Mouse (Mus musculus) cerebellum, adult 8-10 months (tissue): Measurements from ENCODE around the gene 9530077C05Rik.
"Not testable (repeated sequence)": the region's sequence is repeated elsewhere in the genome, so short reads cannot be mapped to it uniquely, and the experiment has no call there.

Experiments
- DNase-seq: peaks from one replicate; pipeline ENCODE4 v3.0.0; 2022

Gene 9530077C05Rik

GRCm38 (mm10) chr9:22411002-22411857 lies at the start of gene 9530077C05Rik:
9530077C05Rik (plus strand) TSS chr9:22411513.
- DNase-seq = peak; percentile 97

DNA sequence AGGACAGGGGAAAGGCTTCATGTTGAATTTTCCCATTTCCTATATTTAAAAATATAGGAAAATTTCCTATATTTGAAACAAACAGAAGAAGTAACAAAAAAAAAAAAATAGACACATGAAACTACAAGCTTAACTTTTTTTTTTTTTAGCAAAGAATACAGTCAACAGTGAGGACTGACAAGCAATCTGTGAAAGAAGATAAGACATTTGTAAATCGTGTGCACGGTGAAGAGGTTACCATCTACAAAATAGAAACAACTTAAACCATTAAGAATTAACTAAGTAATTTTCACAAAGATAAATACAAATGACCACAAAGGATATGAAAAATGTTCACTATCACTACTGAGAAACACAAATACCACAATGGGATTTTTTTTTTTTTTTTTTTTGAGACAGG lies 45.1 kb upstream of the 9530077C05Rik start:
- no peak for DNase-seq

GRCm38 (mm10) chr9:22366621-22367020 lies 44.7 kb upstream of the 9530077C05Rik start:
- DNase-seq = no peak

DNA sequence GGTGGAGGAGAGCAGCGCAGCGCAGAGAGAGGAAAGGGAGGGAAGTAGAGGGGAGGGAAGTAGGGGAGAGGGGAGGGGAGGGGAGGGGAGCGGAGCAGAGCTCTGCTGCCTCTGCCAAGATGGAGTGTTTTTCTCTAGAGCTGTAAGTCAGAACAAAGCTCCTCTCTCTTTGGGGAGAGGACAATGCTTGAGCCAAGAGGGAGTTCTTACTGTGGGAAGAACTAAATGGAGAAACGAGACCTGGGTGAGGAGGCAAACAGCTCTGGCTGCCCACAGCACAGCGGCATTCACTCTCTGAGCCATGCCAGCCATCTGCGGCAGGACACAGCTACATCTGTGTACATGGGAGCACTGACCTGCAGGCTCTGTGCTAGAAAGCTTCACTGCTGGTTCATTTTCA lies 43.3 kb upstream of the 9530077C05Rik start:
- DNase-seq = no peak

DNA sequence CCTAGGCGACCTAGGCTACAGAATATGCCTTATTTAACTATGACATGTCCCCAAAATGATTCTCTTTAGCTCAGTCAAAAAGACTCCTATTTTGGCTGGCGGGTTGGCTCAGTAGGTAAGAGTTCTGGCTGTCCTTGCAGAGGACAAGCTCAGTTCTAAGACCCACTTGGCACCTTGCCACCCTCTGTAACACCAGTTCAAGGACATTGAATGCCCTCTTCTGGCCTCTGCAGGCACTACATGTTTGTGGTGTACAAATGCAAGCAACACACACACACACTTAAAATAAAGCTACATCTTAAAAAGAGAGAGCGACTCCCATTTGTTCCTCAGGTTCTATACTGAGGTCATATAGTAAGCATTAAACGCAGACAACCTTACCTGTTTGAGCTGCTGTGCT lies 38.6 kb upstream of the 9530077C05Rik start:
- DNase-seq = no peak

DNA sequence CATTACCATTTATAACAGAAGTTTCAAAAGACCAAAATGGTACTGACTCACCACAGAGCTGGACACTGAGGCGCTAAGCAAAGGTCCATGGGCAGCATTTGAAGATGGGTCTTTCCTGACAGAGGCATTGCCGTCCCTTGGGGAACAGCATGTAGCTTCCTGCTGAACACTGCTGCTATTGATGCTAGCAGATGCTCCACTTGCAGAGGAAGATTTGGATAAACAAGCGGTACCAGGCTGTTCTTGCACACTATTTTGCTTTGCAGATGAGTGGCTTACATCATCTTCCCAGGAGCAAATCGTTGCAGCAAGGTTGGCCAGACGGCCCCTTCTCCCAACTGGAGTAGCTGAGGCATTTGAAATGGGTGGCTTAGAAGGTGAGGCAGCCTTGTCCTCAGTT lies 35.2 kb upstream of the 9530077C05Rik start:
- peak; percentile 1 for DNase-seq

DNA sequence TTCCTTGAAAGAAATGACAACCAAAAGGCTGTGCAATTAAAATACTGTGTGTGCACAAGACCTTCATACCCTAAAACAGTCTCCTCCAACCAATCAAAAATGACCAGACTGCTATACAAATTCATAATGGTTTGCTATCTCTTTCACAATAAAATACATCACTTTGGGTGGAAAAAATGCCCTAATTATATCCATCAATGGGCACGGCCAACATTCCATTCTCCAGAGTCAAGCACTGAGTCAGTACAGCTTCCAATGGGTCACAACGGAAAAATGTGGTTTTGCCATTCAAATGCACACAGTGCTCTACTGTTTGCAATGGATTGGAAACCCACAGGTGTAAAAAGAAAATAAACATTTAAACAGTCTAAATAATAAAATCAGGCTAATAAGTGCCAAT lies 25.4 kb upstream of the 9530077C05Rik start:
- no peak for DNase-seq

- DNase-seq = no peak
Measured at GRCm38 (mm10) chr9:22387901-22388300, 23.4 kb upstream of the 9530077C05Rik start.

DNA sequence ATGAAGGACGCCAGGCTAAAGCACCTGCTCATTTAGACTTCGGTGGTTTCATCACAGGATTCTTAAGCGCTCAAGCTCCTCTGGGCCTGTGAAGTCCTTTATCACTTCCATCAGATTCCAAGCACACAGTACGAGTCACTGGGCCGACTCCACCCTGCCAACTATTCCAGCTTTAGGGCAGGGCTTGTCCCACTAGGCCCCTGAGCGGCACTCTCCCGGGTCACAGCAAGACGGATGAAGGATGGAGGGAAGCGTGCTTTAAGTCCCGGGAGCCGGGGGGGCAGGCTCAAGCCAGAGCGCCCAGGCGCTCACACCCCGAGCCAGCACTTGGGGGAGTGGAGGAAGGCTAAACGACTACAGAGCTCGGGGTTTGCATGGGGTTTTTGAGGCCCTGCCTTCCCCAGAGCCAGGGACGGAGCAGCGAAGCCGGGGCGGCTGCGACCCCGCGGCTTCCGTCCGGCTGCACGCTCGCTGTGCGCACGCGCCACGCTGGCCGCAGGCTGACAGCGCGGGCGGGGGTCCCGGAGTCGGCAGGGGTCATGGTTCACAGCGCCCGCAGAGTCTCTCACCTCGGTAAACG lies 22.8 kb upstream of the 9530077C05Rik start:
- no peak for DNase-seq

GRCm38 (mm10) chr9:22389021-22389476 lies 22.3 kb upstream of the 9530077C05Rik start, which contains the start of gene Anln:
Anln (minus strand) TSS chr9:22389188.
- DNase-seq = peak; percentile 82

GRCm38 (mm10) chr9:22389736-22390245 lies 21.5 kb upstream of the 9530077C05Rik start:
- no peak for DNase-seq

DNA sequence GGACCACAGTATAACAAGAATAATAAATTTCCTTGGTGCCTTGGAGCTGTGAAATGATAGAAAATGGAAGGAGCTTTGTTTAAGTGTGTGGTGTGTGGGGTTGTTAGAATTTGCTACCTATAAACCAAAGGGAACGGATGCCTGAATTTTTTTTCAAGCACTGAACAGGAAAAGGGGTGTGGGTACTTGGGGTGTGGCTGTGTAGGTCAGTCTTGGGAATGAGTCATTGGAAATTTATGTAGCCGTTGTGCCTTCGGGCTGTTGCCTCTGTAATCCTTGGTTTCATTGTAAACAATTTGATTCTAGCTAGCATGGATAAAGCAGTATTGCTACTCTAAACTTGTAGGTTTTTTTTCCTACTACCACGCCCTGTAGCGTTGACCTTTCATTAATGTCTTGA lies 20.9 kb upstream of the 9530077C05Rik start:
- no peak for DNase-seq

- DNase-seq = no peak
Measured at GRCm38 (mm10) chr9:22394725-22395124, 16.6 kb upstream of the 9530077C05Rik start.

DNA sequence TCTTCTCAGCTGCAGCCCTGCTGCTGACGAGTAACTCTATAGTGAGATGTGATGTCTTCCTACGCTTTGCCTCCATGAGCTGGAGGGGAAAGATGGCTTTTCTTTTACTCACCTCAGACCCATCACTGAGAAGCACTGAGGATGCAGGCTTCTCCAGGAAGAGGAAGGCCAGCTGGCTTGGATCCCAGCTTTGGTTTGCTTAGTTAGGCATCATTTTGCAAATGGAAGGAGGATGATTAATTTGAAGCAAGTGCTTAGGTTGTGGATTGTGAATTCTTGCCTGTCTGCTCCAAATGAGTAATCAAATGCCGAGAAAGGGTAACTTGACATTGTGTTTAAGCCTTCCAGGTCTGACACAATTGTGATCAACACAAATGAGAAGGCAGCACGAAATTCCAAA lies 12.3 kb upstream of the 9530077C05Rik start:
- DNase-seq = no peak

GRCm38 (mm10) chr9:22402001-22402400 lies 9.3 kb upstream of the 9530077C05Rik start:
- DNase-seq = no peak

DNA sequence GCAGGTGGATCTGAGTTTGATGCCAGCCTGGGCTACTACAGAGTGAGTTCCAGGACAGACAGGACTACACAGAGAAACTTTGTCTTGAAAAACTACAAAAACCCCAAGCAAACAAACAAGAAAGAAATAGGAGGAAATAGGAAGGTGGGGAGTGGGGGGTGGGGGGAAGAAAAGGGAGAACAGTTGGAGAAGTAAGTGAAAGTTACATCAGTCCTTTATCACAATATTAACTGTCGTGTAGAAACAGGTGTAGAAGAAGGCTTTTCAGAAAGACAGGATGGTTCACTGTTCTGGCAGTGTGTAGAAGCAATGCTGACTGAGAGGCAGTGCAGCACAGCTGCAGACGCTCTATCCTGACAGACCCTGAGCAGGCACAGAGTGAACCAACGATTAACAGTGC lies 8.3 kb upstream of the 9530077C05Rik start:
- no peak for DNase-seq

DNA sequence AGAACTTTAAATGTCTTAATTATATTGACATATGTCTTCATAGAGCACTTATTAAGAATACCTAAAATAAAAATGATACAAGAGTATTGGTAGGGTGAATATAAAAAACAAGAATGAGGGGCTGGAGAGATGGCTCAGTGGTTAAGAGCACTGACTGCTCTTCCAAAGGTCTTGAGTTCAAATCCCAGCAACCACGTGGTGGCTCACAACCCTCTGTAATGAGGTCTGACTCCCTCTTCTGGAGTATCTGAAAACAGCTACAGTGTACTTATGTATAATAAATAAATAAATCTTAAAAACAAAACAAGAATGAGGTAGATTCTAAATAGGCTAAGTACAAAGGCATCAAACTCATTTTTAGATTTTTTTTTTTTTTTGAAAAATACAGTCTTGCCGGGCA lies 7.8 kb upstream of the 9530077C05Rik start:
- not testable (repeated sequence) for DNase-seq

DNA sequence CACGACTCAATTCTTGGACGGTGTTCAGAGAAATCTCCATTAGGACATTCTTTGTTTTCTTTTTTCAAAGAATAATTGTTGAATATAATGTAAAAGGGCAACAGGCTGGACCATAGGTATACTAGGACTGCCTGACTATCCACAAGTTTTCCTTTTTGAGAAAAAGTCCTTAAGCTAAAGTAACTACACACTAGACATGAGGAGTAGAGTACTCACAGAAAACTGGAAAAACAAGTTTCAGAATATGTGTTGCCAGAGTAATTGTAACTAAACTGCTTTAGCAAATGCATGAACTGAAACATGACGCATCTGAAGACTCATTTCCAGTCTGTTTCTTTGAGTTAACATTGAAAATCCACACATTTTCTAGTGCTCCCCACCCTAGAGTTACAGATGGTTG lies 5.9 kb upstream of the 9530077C05Rik start:
- DNase-seq = no peak

DNA sequence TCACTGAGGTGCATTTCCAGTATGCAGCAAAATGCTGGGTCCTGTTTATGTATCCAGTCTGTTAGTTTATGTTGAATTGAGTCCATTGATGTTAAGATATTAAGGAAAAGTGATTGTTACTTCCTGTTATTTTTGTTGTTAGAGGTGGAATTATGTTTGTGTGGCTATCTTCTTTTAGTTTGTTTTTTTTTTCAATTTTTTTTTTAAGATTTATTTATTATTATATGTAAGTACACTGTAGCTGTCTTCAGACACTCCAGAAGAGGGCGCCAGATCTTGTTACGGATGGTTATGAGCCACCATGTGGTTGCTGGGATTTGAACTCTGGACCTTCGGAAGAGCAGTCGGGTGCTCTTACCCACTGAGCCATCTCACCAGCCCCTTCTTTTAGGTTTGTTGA lies 3.7 kb upstream of the 9530077C05Rik start:
- not testable (repeated sequence) for DNase-seq

GRCm38 (mm10) chr9:22408344-22408743 lies 3.0 kb upstream of the 9530077C05Rik start:
- not testable (repeated sequence) for DNase-seq

DNA sequence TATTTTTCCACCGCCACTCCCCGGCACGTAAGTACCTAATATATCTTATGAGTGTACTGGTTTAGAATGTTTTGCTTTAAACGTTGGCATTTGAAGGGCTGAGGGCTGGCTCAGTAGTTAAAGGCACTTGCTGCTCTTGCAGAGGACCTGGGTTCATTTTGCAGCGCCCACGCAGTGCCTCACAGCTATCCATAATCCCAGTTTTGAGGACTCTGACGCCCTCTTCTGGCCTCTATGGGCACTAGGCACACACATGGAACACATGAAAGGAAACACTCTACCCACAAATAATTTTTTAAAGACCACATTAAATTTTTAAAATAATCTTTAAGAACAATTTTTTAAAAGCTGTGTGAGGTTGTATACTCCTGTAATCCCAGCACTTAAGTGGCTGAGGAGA lies 1.8 kb upstream of the 9530077C05Rik start:
- DNase-seq = no peak

GRCm38 (mm10) chr9:22416187-22416586 lies 4.9 kb downstream of the 9530077C05Rik start:
- no peak for DNase-seq

- DNase-seq = no peak
Measured at GRCm38 (mm10) chr9:22417547-22417946, 6.2 kb downstream of the 9530077C05Rik start.

GRCm38 (mm10) chr9:22419877-22420276 lies 8.6 kb downstream of the 9530077C05Rik start:
- no peak for DNase-seq
